Mouse (Mus musculus) limb, embryonic 10.5 days (tissue): ENCODE measurements at regions not wholly inside any gene's neighbourhood (a gene's known extent, or its start where the extent isn't known, plus 50 kb on each side); places are given as distances from the start of the nearest gene placed in this dataset.

ENCODE experiments used
- DNase-seq: peaks from one replicate; pipeline ENCODE4 v3.0.0-alpha.2; 2017; ENCODE audit warnings: low spot score
- H3K27ac ChIP-seq: fragments of 300-500 bp; sonication (generic); 2 replicates; pipeline ENCODE4 v1.5.1; 2016; ENCODE audit warnings: mild to moderate bottlenecking
- H3K27me3 ChIP-seq: fragments of 300-500 bp; sonication (generic); 2 replicates; pipeline ENCODE4 v1.6.1; 2016; ENCODE audit warnings: low read depth, mild to moderate bottlenecking; ENCODE audit not compliant: poor library complexity, severe bottlenecking
- H3K36me3 ChIP-seq: fragments of 300-500 bp; sonication (generic); 2 replicates; pipeline ENCODE4 v1.6.1; 2016; ENCODE audit warnings: mild to moderate bottlenecking, moderate library complexity
- H3K4me1 ChIP-seq: fragments of 300-500 bp; sonication (generic); 2 replicates; pipeline ENCODE4 v1.6.1; 2016
- H3K4me3 ChIP-seq: fragments of 300-500 bp; sonication (generic); 2 replicates; pipeline ENCODE4 v1.5.1; 2016; ENCODE audit warnings: mild to moderate bottlenecking, moderate library complexity
- H3K9me3 ChIP-seq: fragments of 300-500 bp; sonication (generic); replicated peaks from 2 replicates; pipeline ENCODE4 v1.6.1; 2016; ENCODE audit warnings: mild to moderate bottlenecking
- WGBS: fragments of 180-500 bp; shearing (Covaris S2); methylation state at CpG from one replicate; pipeline ENCODE4 v1.1.7; 2016; 5-methylcytosine and 5-hydroxymethylcytosine counted together

DNA sequence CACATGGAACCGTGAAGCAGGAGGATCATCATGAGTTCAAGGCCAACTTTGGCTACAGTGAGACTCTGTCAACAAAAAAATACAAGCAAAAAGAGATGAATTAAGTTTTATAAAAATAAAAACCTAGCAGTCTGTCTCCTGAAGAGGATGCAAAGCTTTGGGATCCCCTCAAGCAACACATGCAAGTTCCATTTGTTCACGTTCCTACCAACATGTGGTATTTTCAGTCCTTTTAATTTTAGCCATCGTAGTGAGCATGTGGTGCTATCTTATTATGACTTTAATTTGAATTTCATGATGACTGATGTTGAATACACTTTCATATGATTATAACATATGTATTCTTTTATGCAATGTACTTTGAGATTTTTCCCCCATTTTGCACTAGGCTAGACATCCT, 1244.9 kb upstream of the Gm7489 start:
- no peaks in the 10 kb centered on the region for H3K36me3 ChIP-seq
- H3K27me3 ChIP-seq, result no peaks in the 10 kb centered on the region
- no peaks in the 10 kb centered on the region for H3K9me3 ChIP-seq
- no peak overlapping the region for H3K27ac ChIP-seq
- no peak for DNase-seq
- 92% methylated on average over 3 of the region's 3 CpGs for WGBS
- no peaks in the 10 kb centered on the region for H3K4me1 ChIP-seq
- H3K4me3 ChIP-seq, result no peak overlapping the region

DNA sequence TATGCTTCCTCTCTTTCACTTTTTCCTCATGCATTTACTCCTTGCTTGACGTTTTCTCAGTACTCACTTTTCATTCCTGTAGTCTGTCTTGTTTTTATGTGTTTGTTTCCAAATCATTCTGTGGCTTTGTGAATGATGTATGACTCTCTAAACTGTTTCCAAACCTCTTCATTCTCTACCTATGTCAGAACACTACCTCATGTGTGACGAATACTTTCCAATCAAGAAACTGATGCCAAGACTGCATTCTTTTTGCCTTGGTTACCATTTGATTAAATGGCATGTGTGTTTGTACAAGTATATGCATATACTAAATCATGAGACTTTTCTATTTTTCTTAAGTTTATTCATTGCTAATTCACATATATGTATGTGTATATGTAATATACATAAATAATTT, 1238.7 kb upstream of the Gm7489 start:
- no peaks in the 10 kb centered on the region for H3K36me3 ChIP-seq
- DNase-seq, result no peak

GRCm38 (mm10) chr15:52657916-52658315, 1226.8 kb upstream of the Gm7489 start:
- no peaks in the 10 kb centered on the region for H3K4me1 ChIP-seq
- H3K27ac ChIP-seq, result no peak overlapping the region
- no peak overlapping the region for H3K4me3 ChIP-seq
- H3K27me3 ChIP-seq, result no peaks in the 10 kb centered on the region
- H3K9me3 ChIP-seq, result no peaks in the 10 kb centered on the region
- no peak for DNase-seq
- H3K36me3 ChIP-seq, result no peaks in the 10 kb centered on the region

More for the DNA sequence above, 1238.7 kb upstream of the Gm7489 start:
- Histone ChIP-seq H3K4me1 (no peaks in the 10 kb centered on the region), H3K27me3 (no peaks in the 10 kb centered on the region), H3K9me3 (no peaks in the 10 kb centered on the region), H3K4me3 (no peak overlapping the region), H3K27ac (no peak overlapping the region)
- 83% methylated on average over 2 of the region's 2 CpGs for WGBS
